ENCODE assay signal across 8 mouse cellular contexts in genomic region chr17:79862038-79862437, GRCm38 (mm10). TPM values are rescaled to one million over a fixed set of nuclear protein-coding genes. Genes with fewer than 3 reads are reported as not detected.
A peak's percentile ranks its signal among the peaks of the same experiment; 100 is the strongest.
DNase-seq lines count a peak whose midpoint lies in the region; ATAC-seq and TF ChIP-seq lines count a peak whose summit lies in the region.

No protein-coding gene starts in this region.

- no peak overlapping the region for H3K27ac ChIP-seq in heart, embryonic 11.5 days (ENCODE audit: low read depth, low read length)
- no peak overlapping the region for H3K27ac ChIP-seq in thymus, adult 2 months (ENCODE audit: control insufficient read depth, insufficient read depth, low read length)

- H3K4me1 ChIP-seq in heart, embryonic 11.5 days (ENCODE audit: control insufficient read depth, insufficient read depth, low read length) = no peaks in the 10 kb centered on the region
- no peaks in the 10 kb centered on the region for H3K4me1 ChIP-seq in thymus, adult 2 months (replicated peaks; ENCODE audit: control insufficient read depth, insufficient read depth, low read length)

- no peak for TF ChIP-seq CTCF in thymus, adult 2 months (IDR thresholded peaks at IDR 0.05; ENCODE audit: borderline replicate concordance, control insufficient read depth, extremely low read depth, insufficient read depth, low read length, poor library complexity)

- H3K9ac ChIP-seq in heart, embryonic 11.5 days (ENCODE audit: low read depth, low read length) = no peak overlapping the region

- 86% methylated on average over 1 of the region's 1 CpGs for WGBS in heart, embryonic 11.5 days (ENCODE audit: insufficient replicate concordance)
- WGBS in thymus, adult 2 months = 98% methylated on average over 1 of the region's 1 CpGs

- no peaks in the 10 kb centered on the region for H3K9me3 ChIP-seq in heart, embryonic 11.5 days (replicated peaks; ENCODE audit: control insufficient read depth, low read length)

- peak; percentile 35 for DNase-seq in heart, adult 8-10 months (ENCODE audit: low spot score)
- DNase-seq in thymus, adult 2 months = peak; percentile 35
- no peak for DNase-seq in thymus, adult 18-20 months
- DNase-seq in cerebellum, adult 11-12 months = peak; percentile 12
- DNase-seq in lung, postnatal 36 days = peak; percentile 64
- no peak for DNase-seq in testis, postnatal 10 days (ENCODE audit: low spot score)
- no peak for DNase-seq in gastrocnemius, adult 8-10 months (ENCODE audit: low spot score in 2 of 2)

- ATAC-seq in heart, embryonic 11.5 days (replicated peaks; ENCODE audit: insufficient number of reproducible peaks, low FRiP score, low TSS enrichment) = no peak

- H3K4me2 ChIP-seq in heart, embryonic 11.5 days = no peak overlapping the region

- peaks cover 17% of the 10 kb centered on the region for H3K36me3 ChIP-seq in heart, embryonic 11.5 days (ENCODE audit: control insufficient read depth, insufficient read depth, low read length)
- H3K36me3 ChIP-seq in thymus, adult 2 months (ENCODE audit: control insufficient read depth, insufficient read depth, low read length) = peaks cover 91% of the 10 kb centered on the region

- no peak overlapping the region for H3K4me3 ChIP-seq in heart, embryonic 11.5 days (ENCODE audit: low read depth, low read length)
- no peak overlapping the region for H3K4me3 ChIP-seq in thymus, adult 2 months (ENCODE audit: control insufficient read depth, insufficient read depth, low read length)

- TF ChIP-seq POLR2A in thymus, adult 2 months (IDR thresholded peaks at IDR 0.05; ENCODE audit: control insufficient read depth, extremely low read depth, insufficient read depth, low read length, poor library complexity) = no peak

- no peaks in the 10 kb centered on the region for H3K27me3 ChIP-seq in heart, embryonic 11.5 days (ENCODE audit: control insufficient read depth, insufficient read depth, low read length)
- no peaks in the 10 kb centered on the region; the same call in 1 of the 2 replicates for H3K27me3 ChIP-seq in thymus, adult 2 months (ENCODE audit: control insufficient read depth, insufficient read depth, low read length)

RNA-seq across cellular contexts. Expression of gene Atl2, which starts 33.9 kb away (rescaled TPM):
- 10 to 100 TPM; 31.8 to 33.7 (median 32.1) TPM for total RNA-seq in heart, adult 8-10 months (2022)
- polyA plus RNA-seq in heart, embryonic 11.5 days (2014; fragmentation: Nextera tagmentation; extraction: Ambion mirVana) = 31.0 and 37.6 TPM in 2 replicates
- polyA plus RNA-seq in thymus, adult 2 months (2012; rRNA removed) = 54.5 and 61.0 TPM in 2 replicates
- 100 to 1,000 TPM; 140 to 155 (median 147) TPM for total RNA-seq in gastrocnemius, adult 8-10 months (2022)

Comparison
In these comparisons a context has a peak if more than half of its experiments do, and no peak if none do; other contexts are left out.
1. DNase-seq: peak in heart, adult 8-10 months (single experiment), thymus, adult 2 months (single experiment), cerebellum, adult 11-12 months (single experiment) and lung, postnatal 36 days (single experiment); none in thymus, adult 18-20 months (0 of 2), testis, postnatal 10 days (single experiment) and gastrocnemius, adult 8-10 months (0 of 2).
2. RNA of gene Atl2, which starts 33.9 kb away (total RNA-seq): 140 to 155 TPM in gastrocnemius, adult 8-10 months; 31.8 to 33.7 TPM in heart, adult 8-10 months; every median in the first group is over 4 times any median in the second.